16 mouse cellular contexts compared by ENCODE assay signal in the genomic region with DNA sequence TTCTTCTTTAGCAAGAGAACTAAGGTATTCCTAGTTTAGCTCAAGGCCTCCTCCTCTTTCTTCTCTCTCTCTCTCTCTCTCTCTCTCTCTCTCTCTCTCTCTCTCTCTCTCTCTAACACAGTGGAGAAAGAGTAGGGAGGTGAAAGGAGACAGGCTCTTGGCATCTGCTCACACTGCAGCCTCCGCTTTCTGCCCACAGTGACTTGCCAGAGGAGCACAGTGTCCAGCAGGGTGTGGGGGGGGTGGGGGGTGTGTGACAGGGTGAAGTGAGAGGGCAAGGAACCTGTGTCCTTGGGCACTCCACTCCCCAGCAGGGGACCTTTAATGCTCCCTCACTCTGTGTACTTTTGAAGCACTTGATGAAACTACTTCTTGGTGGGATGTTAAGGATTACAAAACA. TPM values are rescaled to one million over a fixed set of nuclear protein-coding genes. Genes with fewer than 3 reads are reported as not detected.
A peak's percentile ranks its signal among the peaks of the same experiment; 100 is the strongest.
DNase-seq lines count a peak whose midpoint lies in the region; ATAC-seq and TF ChIP-seq lines count a peak whose summit lies in the region.
"Had no signal": no experiment of that assay in that cellular context is flagged by ENCODE, and none has a peak within 500 bp of the region (broad histone marks: within the 10 kb centered on the region; RNA-seq: fewer than 3 reads in every experiment).

No protein-coding gene starts in this region.

- intact Hi-C loops in left cerebral cortex, adult 2 months (cut with DNase I): no loop called here

- DNase-seq in left cerebral cortex, adult 2 months (ENCODE audit: extremely low spot score in 1 of 2, low spot score in 2 of 2): peak in 1 of 2 experiments; percentile 18
- DNase-seq in left cerebral cortex, adult 18-20 months (ENCODE audit: low spot score in 2 of 2): no peak
- peak; percentile 41 for DNase-seq in ZHBTc4 (ENCODE audit: low read depth, low spot score)
- DNase-seq in forebrain, embryonic 10.5 days (ENCODE audit: extremely low spot score, low spot score): no peak
- no peak for DNase-seq in heart, embryonic 10.5 days (ENCODE audit: low spot score)
- DNase-seq in adrenal gland, adult 8-10 months: no peak
- no peak for DNase-seq in adrenal gland, adult 18-20 months (ENCODE audit: low spot score in 2 of 2)
- DNase-seq: embryo, embryonic 11 days; liver; lung, embryonic 14.5 days; retina, postnatal 1 day; thymus, postnatal 36 days had no signal

- no peak overlapping the region for H3K4me3 ChIP-seq in left cerebral cortex, adult 2 months
- H3K4me3 ChIP-seq in forebrain, embryonic 10.5 days: no peak overlapping the region
- no peak overlapping the region for H3K4me3 ChIP-seq in heart, embryonic 10.5 days
- H3K4me3 ChIP-seq: kidney, embryonic 15.5 days had no signal

- H3K4me1 ChIP-seq in forebrain, embryonic 10.5 days: peaks cover 28% of the 10 kb centered on the region
- 0 out of 2 replicates have a peak, but pooled peaks cover 2% of the 10 kb centered on the region for H3K4me1 ChIP-seq in heart, embryonic 10.5 days
- H3K4me1 ChIP-seq: kidney, embryonic 15.5 days had no signal

- H3K27ac ChIP-seq in left cerebral cortex, adult 2 months: peak overlapping the region; percentile 71; the same call in 1 of the 2 replicates
- H3K27ac ChIP-seq in forebrain, embryonic 10.5 days: peak overlapping the region; percentile 84
- no peak overlapping the region for H3K27ac ChIP-seq in heart, embryonic 10.5 days
- H3K27ac ChIP-seq: kidney, embryonic 15.5 days had no signal

- no peaks in the 10 kb centered on the region for H3K27me3 ChIP-seq in forebrain, embryonic 10.5 days (ENCODE audit: poor library complexity, severe bottlenecking)
- no peaks in the 10 kb centered on the region for H3K27me3 ChIP-seq in heart, embryonic 10.5 days (ENCODE audit: insufficient read depth, poor library complexity, severe bottlenecking)
- H3K27me3 ChIP-seq: kidney, embryonic 15.5 days had no signal

- TF ChIP-seq CTCF in left cerebral cortex, adult 2 months (IDR thresholded peaks at IDR 0.05): no peak

- 31% methylated on average over 1 of the region's 1 CpGs for WGBS in forebrain, embryonic 10.5 days
- whole genome bisulfite sequencing in heart, embryonic 10.5 days: 63% methylated on average over 1 of the region's 1 CpGs

- ATAC-seq in megakaryocyte, adult 5-6 weeks (ENCODE audit: poor library complexity, severe bottlenecking): peak; percentile 37
- ATAC-seq: activated CD4-positive, CD25-positive, alpha-beta regulatory T cell, adult 4 months; CD4-positive, CD25-positive, alpha-beta regulatory T cell, adult 4 months had no signal

- H3K36me3 ChIP-seq in forebrain, embryonic 10.5 days (replicated peaks): no peaks in the 10 kb centered on the region
- H3K36me3 ChIP-seq in heart, embryonic 10.5 days: no peaks in the 10 kb centered on the region
- H3K36me3 ChIP-seq: kidney, embryonic 15.5 days had no signal

- peaks cover 4% of the 10 kb centered on the region; the same call in 1 of the 2 replicates for H3K9me3 ChIP-seq in forebrain, embryonic 10.5 days
- no peaks in the 10 kb centered on the region for H3K9me3 ChIP-seq in heart, embryonic 10.5 days
- H3K9me3 ChIP-seq: kidney, embryonic 15.5 days had no signal

RNA-seq across cellular contexts. Expression of a gene that starts 41.9 kb away (rescaled TPM):
- 10 to 100 TPM; 11.0 to 12.3 TPM for total RNA-seq in left cerebral cortex, adult 2 months (2021)
- total RNA-seq in left cerebral cortex, adult 18-20 months (2021): 10 to 100 TPM; 12.1 to 12.4 TPM
- 35.1 and 36.4 TPM in 2 replicates for polyA plus RNA-seq in forebrain, embryonic 10.5 days (2016; fragmentation: Nextera tagmentation; extraction: Ambion mirVana)
- 10.2 and 15.6 TPM in 2 replicates for total RNA-seq in megakaryocyte, adult 5-6 weeks (2015)
- 26.8 and 27.3 TPM in 2 replicates for total RNA-seq in megakaryocyte, adult 5-6 weeks (2017)
- polyA plus RNA-seq in heart, embryonic 10.5 days (2016; fragmentation: Nextera tagmentation; extraction: Ambion mirVana): 25.8 and 30.9 TPM in 2 replicates
- 10 to 100 TPM; 19.4 to 27.2 (median 21.3) TPM for total RNA-seq in adrenal gland, adult 8-10 months (2022)
- 10 to 100 TPM; 16.1 to 17.0 TPM for total RNA-seq in adrenal gland, adult 18-20 months (2021)
